Mouse (Mus musculus) hindbrain, embryonic 16.5 days (tissue): ENCODE results near the gene Plscr5. TPM values are rescaled to one million over a fixed set of nuclear protein-coding genes. Genes with fewer than 3 reads are reported as not detected.

Source experiments
- ATAC-seq: fragments of 200-750 bp; cut with Nextera tagmentation; 2 replicates; pipeline ENCODE4 v1.8.0; 2017; ENCODE audit warnings: moderate TSS enrichment, moderate library complexity
- H3K27ac ChIP-seq: fragments of 300-500 bp; sonication (generic); 2 replicates; pipeline ENCODE4 v1.5.1; 2014; ENCODE audit warnings: low read depth, mild to moderate bottlenecking, control low read depth, low read length, moderate library complexity
- H3K27me3 ChIP-seq: fragments of 300-500 bp; sonication (generic); replicated peaks from 2 replicates; pipeline ENCODE4 v1.6.1; 2014; ENCODE audit warnings: low read length; ENCODE audit not compliant: control insufficient read depth, insufficient read depth
- H3K36me3 ChIP-seq: fragments of 300-500 bp; sonication (generic); 2 replicates; pipeline ENCODE4 v1.6.1; 2014; ENCODE audit warnings: mild to moderate bottlenecking, low read length, moderate library complexity, mixed read lengths; ENCODE audit not compliant: control insufficient read depth, insufficient read depth
- H3K4me1 ChIP-seq: fragments of 300-500 bp; sonication (generic); 2 replicates; pipeline ENCODE4 v1.6.1; 2014; ENCODE audit warnings: low read depth, low read length; ENCODE audit not compliant: control insufficient read depth, insufficient read depth
- H3K4me2 ChIP-seq: fragments of 300-500 bp; sonication (generic); 2 replicates; pipeline ENCODE4 v1.6.1; 2014; ENCODE audit warnings: mild to moderate bottlenecking, low read length, control low read depth, moderate library complexity
- H3K4me3 ChIP-seq: fragments of 300-500 bp; sonication (generic); 2 replicates; pipeline ENCODE4 v1.5.1; 2014; ENCODE audit warnings: mild to moderate bottlenecking, low read length, control low read depth, moderate library complexity
- H3K9ac ChIP-seq: fragments of 300-500 bp; sonication (generic); 2 replicates; pipeline ENCODE4 v1.6.1; 2014; ENCODE audit warnings: low read depth, mild to moderate bottlenecking, control low read depth, low read length, moderate library complexity
- H3K9me3 ChIP-seq: fragments of 300-500 bp; sonication (generic); 2 replicates; pipeline ENCODE4 v1.6.1; 2014; ENCODE audit warnings: mild to moderate bottlenecking, low read length, moderate library complexity; ENCODE audit not compliant: control insufficient read depth
- WGBS: fragments of 180-500 bp; shearing (Covaris S2); extraction: QIAGEN DNeasy Blood & Tissue Kit; methylation state at CpG from one replicate; pipeline ENCODE4 v1.1.7; 2014; 5-methylcytosine and 5-hydroxymethylcytosine counted together
- polyA plus RNA-seq: library from polyadenylated mRNA; unstranded; fragments of >200 nt; fragmentation: Nextera tagmentation; extraction: Ambion mirVana; gene quantifications from 2 replicates; pipeline ENCODE4 v1.2.1, GENCODE M21; 2015

Plscr5 gene
- polyA plus RNA-seq, 1 experiment from 2014 or later = 0.55 TPM

- Histone ChIP-seq H3K9me3 (no peaks in the 10 kb centered on the region), H3K4me1 (no peaks in the 10 kb centered on the region), H3K36me3 (no peaks in the 10 kb centered on the region), H3K4me3 (no peak overlapping the region), H3K9ac (no peak overlapping the region), H3K27ac (no peak overlapping the region), H3K4me2 (no peak overlapping the region), H3K27me3 (no peaks in the 10 kb centered on the region)
- no peak for ATAC-seq
Measured at GRCm38 (mm10) chr9:92221480-92221879, 28.7 kb downstream of the Plscr5 start.

DNA sequence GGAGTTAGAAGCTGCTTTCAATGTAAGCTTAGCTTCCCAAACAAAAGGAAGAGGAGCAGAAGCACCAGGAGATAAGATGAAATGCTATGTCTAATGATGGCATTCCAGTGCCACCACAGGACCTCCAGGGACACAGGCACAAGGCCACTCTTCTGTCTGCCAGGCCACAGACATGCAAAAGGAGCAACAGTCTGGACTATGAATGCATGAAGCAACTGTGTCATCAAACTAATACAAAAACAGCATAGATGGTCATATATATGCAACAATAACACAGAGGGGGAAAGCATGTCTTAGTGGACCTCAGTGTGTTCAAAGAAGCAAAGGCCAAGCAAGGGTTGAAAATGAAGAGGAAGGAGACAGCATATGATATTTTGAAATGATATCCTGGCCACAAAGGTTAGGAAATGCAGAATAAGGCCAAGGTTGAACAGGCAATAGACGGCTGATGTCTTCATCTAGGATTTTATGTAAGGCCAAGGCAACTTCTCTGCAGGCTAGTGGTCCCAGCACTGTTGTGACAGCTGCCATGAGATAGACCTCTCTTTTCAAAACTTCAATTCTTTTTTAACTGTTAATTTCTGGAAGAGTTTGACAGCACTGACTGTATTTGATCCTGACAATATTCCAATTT is 32.0 kb downstream of the Plscr5 start:
- Histone ChIP-seq H3K9ac (no peak overlapping the region), H3K4me1 (no peaks in the 10 kb centered on the region), H3K4me2 (no peak overlapping the region), H3K9me3 (no peaks in the 10 kb centered on the region), H3K27me3 (no peaks in the 10 kb centered on the region), H3K36me3 (no peaks in the 10 kb centered on the region), H3K27ac (no peak overlapping the region), H3K4me3 (no peak overlapping the region)
- ATAC-seq = no peak
- WGBS = 81% methylated on average over 1 of the region's 1 CpGs

DNA sequence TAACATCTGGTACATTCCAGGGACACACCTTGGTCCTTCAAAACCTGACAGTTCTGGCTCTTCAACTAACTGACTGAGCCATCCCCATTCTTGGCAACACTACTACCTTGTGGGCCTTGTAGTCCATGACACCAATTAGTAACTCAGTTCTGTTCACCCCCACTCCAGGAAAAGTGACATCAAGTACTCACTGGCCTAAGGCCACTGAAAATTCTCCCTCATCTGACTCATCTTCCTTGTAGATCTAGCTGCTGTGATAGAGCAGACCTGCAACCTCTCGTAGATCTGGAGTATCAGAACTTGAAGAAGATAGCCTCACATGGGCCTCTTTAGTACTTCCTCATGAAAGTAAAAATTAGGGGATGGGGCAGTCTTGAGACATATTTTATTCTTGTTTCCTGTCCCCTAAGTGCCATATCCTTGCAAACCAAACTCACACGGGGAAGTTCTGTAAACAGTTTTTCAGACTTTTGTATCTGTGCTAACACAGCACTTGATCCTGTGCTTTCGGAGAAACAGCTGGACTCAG is 33.5 kb downstream of the Plscr5 start:
- Histone ChIP-seq H3K27ac (no peak overlapping the region), H3K4me3 (no peak overlapping the region), H3K27me3 (no peaks in the 10 kb centered on the region), H3K4me1 (no peaks in the 10 kb centered on the region), H3K9ac (no peak overlapping the region), H3K9me3 (no peaks in the 10 kb centered on the region), H3K4me2 (no peak overlapping the region), H3K36me3 (no peaks in the 10 kb centered on the region)
- WGBS = 93% methylated on average over 3 of the region's 3 CpGs
- no peak for ATAC-seq

GRCm38 (mm10) chr9:92226795-92227194 is 34.1 kb downstream of the Plscr5 start:
- H3K4me3 ChIP-seq = no peak overlapping the region
- 90% methylated on average over 3 of the region's 3 CpGs for WGBS
- no peaks in the 10 kb centered on the region for H3K27me3 ChIP-seq
- no peaks in the 10 kb centered on the region for H3K36me3 ChIP-seq
- ATAC-seq = no peak
- H3K9ac ChIP-seq = no peak overlapping the region
- H3K9me3 ChIP-seq = no peaks in the 10 kb centered on the region
- no peaks in the 10 kb centered on the region for H3K4me1 ChIP-seq
- H3K4me2 ChIP-seq = no peak overlapping the region
- H3K27ac ChIP-seq = no peak overlapping the region

GRCm38 (mm10) chr9:92228867-92229832 is 36.4 kb downstream of the Plscr5 start:
- H3K36me3 ChIP-seq = no peaks in the 10 kb centered on the region
- H3K9ac ChIP-seq = no peak overlapping the region
- ATAC-seq = no peak
- no peak overlapping the region for H3K4me2 ChIP-seq
- H3K27me3 ChIP-seq = no peaks in the 10 kb centered on the region
- H3K9me3 ChIP-seq = no peaks in the 10 kb centered on the region
- H3K4me1 ChIP-seq = no peaks in the 10 kb centered on the region
- H3K4me3 ChIP-seq = no peak overlapping the region
- no peak overlapping the region for H3K27ac ChIP-seq
- 92% methylated on average over 16 of the region's 16 CpGs for WGBS

DNA sequence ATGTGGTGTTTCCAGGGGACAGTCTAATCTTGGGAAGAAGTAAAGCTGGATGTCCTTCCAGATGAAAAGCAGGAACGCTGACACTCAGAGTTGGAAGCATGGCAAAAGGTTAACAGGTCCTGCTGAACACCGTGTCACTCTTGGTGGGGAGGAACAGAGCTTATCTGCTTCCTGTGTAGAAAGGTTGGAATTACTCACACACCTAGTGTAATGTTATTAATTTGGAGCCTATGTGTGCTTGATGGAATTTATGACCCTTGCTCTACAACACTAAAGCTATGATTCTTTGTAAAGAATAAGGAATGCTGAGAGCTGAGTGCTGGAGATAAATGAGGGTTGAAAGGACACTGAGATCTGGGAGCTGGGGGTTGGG is 37.1 kb downstream of the Plscr5 start:
- no peak overlapping the region for H3K9ac ChIP-seq
- H3K9me3 ChIP-seq = no peaks in the 10 kb centered on the region
- 83% methylated on average over 2 of the region's 2 CpGs for WGBS

GRCm38 (mm10) chr9:92234901-92235458 is 42.2 kb downstream of the Plscr5 start:
- H3K9me3 ChIP-seq = no peaks in the 10 kb centered on the region
- H3K27me3 ChIP-seq = no peaks in the 10 kb centered on the region
- H3K36me3 ChIP-seq = no peaks in the 10 kb centered on the region
- no peak for ATAC-seq
- H3K27ac ChIP-seq = no peak overlapping the region
- WGBS = 90% methylated on average over 11 of the region's 11 CpGs
- H3K9ac ChIP-seq = no peak overlapping the region
- no peak overlapping the region for H3K4me3 ChIP-seq
- no peaks in the 10 kb centered on the region for H3K4me1 ChIP-seq
- no peak overlapping the region for H3K4me2 ChIP-seq

More for the DNA sequence above, 37.1 kb downstream of the Plscr5 start:
- H3K27ac ChIP-seq = no peak overlapping the region
- no peak overlapping the region for H3K4me3 ChIP-seq
- no peak overlapping the region for H3K4me2 ChIP-seq
- H3K27me3 ChIP-seq = no peaks in the 10 kb centered on the region
- H3K36me3 ChIP-seq = no peaks in the 10 kb centered on the region
- no peak for ATAC-seq
- H3K4me1 ChIP-seq = no peaks in the 10 kb centered on the region

DNA sequence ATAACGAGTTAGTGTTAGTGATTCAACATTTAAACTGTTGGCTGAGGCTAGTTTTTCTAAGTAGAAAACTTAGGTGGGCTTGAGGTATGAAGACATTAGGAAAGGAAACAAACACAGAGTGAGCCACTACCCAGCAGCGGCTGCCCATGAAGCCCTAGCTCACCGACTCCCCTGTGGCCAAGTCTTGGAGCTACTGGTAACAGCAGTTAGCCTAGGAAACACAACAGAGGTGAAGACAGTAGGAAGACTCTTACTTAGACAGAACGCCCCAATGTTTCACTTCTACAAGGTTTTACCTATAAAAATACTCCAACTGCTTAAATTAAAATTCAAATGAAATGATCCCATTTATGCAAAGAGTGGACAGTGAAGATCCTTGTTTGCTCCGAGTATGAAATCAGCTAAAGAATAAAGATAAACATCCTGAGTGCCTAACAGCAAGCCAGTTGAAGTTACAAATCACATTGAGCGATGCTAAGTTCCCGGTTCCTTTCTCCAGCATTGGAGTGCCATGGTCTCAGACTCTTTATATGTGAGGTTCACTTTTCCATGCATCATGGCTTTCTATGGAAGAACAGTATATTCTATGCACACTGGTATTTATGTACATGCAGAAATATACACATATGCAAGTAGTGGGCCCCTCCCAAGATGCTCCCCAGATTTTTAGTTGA is 56.2 kb downstream of the Plscr5 start:
- no peaks in the 10 kb centered on the region for H3K27me3 ChIP-seq
- peaks cover 9% of the 10 kb centered on the region for H3K4me1 ChIP-seq
- H3K36me3 ChIP-seq = no peaks in the 10 kb centered on the region
- ATAC-seq = no peak
- H3K4me2 ChIP-seq = no peak overlapping the region
- H3K27ac ChIP-seq = no peak overlapping the region
- no peaks in the 10 kb centered on the region for H3K9me3 ChIP-seq
- 83% methylated on average over 7 of the region's 7 CpGs for WGBS
- no peak overlapping the region for H3K4me3 ChIP-seq
- no peak overlapping the region for H3K9ac ChIP-seq
